Mouse (Mus musculus) liver, embryonic 14.5 days (tissue): ENCODE data around the gene Gatad1.

Experiments used
- CTCF ChIP-seq: IDR thresholded peaks from 2 replicates; pipeline ENCODE4 v1.5.1; 2016; ENCODE audit warnings: antibody characterized with exemption, low read depth, control low read depth
- EP300 ChIP-seq: IDR thresholded peaks from 2 replicates; pipeline ENCODE4 v1.6.1; 2016; ENCODE audit warnings: antibody characterized with exemption, low read depth

DNA sequence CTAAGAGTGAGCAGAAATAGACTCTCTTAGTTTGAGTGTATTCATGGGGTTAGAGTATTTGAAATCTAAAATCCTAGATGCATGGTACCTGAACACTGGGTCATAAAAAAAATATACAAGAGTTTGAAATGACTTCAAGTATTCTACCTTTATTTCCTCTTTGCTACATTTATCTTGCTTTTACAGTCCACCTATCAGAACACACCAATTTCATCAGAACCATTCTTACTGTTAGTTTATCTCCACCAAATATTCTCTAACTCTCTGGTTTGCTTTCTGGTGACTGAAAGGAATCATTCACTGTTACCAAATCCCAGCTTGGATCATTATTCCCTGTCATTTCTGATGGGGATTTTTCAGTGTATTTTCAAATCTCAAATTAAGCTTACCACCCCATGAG is 59.8 kb downstream of the Gatad1 start:
- no peak for TF ChIP-seq CTCF
- no peak for TF ChIP-seq EP300
